Mouse (Mus musculus): ENCODE measurements around the gene Cxcl10. TPM values are rescaled to one million over a fixed set of nuclear protein-coding genes. Genes with fewer than 3 reads are reported as not detected.

The Cxcl10 gene
- polyA plus RNA-seq, 1 experiment from 2014 or later, result 0.74 TPM

GRCm38 (mm10) chr5:92302149-92302840, 46.4 kb downstream of the Cxcl10 start:
- peaks cover 84% of the 10 kb centered on the region for H3K36me3 ChIP-seq (ENCODE audit: control insufficient read depth, insufficient read depth, low read length)
- H3K4me1 ChIP-seq (ENCODE audit: control insufficient read depth in 2 of 2, insufficient read depth in 2 of 2, low read length in 2 of 2), result peaks cover 0 to 4% of the 10 kb centered on the region in 2 experiments; a peak in 1 of 4 replicates
- ATAC-seq (ENCODE audit: insufficient number of reproducible peaks, insufficient read depth, low FRiP score, low read depth), result no peak
- H3K4me2 ChIP-seq (ENCODE audit: low read length), result no peak overlapping the region
- H3K4me3 ChIP-seq (ENCODE audit: control insufficient read depth in 1 of 2, insufficient read depth in 1 of 2, low read depth in 1 of 2, low read length in 2 of 2), result no peak overlapping the region
- H3K9me3 ChIP-seq (ENCODE audit: control insufficient read depth, low read length), result no peaks in the 10 kb centered on the region
- WGBS, result 67% methylated on average over 13 of the region's 13 CpGs
- no peak overlapping the region for H3K27ac ChIP-seq (replicated peaks in 1 of 2; ENCODE audit: control insufficient read depth in 1 of 2, insufficient read depth in 1 of 2, low read depth in 2 of 2, low read length in 2 of 2)
- H3K27me3 ChIP-seq (ENCODE audit: control insufficient read depth, insufficient read depth, low read length), result no peaks in the 10 kb centered on the region
- no peak overlapping the region for H3K9ac ChIP-seq (ENCODE audit: low read length)

Other genes with a start within 250 kb of the Cxcl10 start
- 21.3 and 22.9 TPM in 2 replicates for gene Uso1, start 211.0 kb downstream of the Cxcl10 start, polyA plus RNA-seq (2014; fragmentation: Nextera tagmentation; extraction: Ambion mirVana)
- not detected in 2 replicates for gene U90926, start 133.5 kb downstream of the Cxcl10 start, polyA plus RNA-seq (2014; fragmentation: Nextera tagmentation; extraction: Ambion mirVana)
- gene Ppef2, start 92.6 kb downstream of the Cxcl10 start, polyA plus RNA-seq (2014; fragmentation: Nextera tagmentation; extraction: Ambion mirVana), result not detected in 2 replicates
- gene Naaa, start 70.7 kb downstream of the Cxcl10 start, polyA plus RNA-seq (2014; fragmentation: Nextera tagmentation; extraction: Ambion mirVana), result 6.0 and 6.3 TPM in 2 replicates
- 23.4 and 25.8 TPM in 2 replicates for gene Sdad1, start 38.4 kb downstream of the Cxcl10 start, polyA plus RNA-seq (2014; fragmentation: Nextera tagmentation; extraction: Ambion mirVana)
- gene Cxcl9, start 20.8 kb downstream of the Cxcl10 start, polyA plus RNA-seq (2014; fragmentation: Nextera tagmentation; extraction: Ambion mirVana), result not detected in 2 replicates
- gene Art3, start 17.1 kb downstream of the Cxcl10 start, polyA plus RNA-seq (2014; fragmentation: Nextera tagmentation; extraction: Ambion mirVana), result 59.2 and 60.2 TPM in 2 replicates
- 35.4 and 35.9 TPM in 2 replicates for gene Nup54, start 86.3 kb upstream of the Cxcl10 start, polyA plus RNA-seq (2014; fragmentation: Nextera tagmentation; extraction: Ambion mirVana)
- gene Scarb2, start 157.9 kb upstream of the Cxcl10 start, polyA plus RNA-seq (2014; fragmentation: Nextera tagmentation; extraction: Ambion mirVana), result 14.3 and 15.6 TPM in 2 replicates
- not detected in 2 replicates for gene Fam47e, start 206.2 kb upstream of the Cxcl10 start, polyA plus RNA-seq (2014; fragmentation: Nextera tagmentation; extraction: Ambion mirVana)